Mouse (Mus musculus) ovary, adult 10 weeks (tissue): ENCODE data around the gene Anxa11. TPM values are rescaled to one million over a fixed set of nuclear protein-coding genes. Genes with fewer than 3 reads are reported as not detected.

Source experiments
- polyA plus RNA-seq: library from polyadenylated mRNA; stranded (reverse); fragments of 350-450 nt; fragmentation: Illumina TruSeq; extraction: RNeasy Lipid Tissue Mini Kit (QIAGEN cat#74804); gene quantifications from one replicate; pipeline ENCODE4 v1.2.3, GENCODE M21; 2014

Anxa11 gene
- polyA plus RNA-seq, result 13.0 TPM

DNA sequence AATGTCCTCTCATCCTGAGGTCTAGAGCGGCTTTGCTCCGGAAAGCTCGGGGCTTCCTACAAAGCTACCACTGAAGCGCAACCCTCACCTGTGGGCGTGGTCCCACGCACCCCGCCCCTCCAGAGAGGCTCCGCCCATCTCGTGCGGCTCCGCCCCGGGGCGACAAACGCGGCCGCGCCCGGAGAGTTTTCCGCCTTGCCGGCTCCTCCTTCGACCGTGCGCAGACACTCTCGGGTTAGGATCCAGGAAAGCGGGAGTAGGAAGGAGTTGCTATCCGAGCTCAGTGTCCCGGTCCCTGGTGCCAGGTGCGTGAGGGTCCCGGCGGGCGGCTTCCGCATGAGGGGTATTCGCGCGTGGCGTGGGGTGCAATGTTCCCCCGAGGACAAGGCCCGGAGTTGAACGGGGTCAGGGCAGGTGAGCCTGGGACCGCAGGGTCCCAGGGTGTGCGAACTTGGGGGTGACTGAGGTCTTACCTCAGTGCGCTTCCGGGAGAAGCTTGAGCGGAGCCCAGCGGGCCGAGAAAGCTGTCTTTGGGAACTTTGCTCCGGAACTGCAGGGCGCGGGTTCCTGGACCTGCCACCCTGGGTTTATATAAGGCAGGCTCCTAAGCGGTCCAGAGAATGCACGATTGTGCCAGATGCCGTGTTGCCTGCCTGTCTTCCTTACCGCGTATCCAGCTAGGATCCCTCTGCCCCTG, at the start of gene Anxa11:
Gene Anxa11 (plus strand): TSS at position 166 of the 697 bp plus-strand sequence.

DNA sequence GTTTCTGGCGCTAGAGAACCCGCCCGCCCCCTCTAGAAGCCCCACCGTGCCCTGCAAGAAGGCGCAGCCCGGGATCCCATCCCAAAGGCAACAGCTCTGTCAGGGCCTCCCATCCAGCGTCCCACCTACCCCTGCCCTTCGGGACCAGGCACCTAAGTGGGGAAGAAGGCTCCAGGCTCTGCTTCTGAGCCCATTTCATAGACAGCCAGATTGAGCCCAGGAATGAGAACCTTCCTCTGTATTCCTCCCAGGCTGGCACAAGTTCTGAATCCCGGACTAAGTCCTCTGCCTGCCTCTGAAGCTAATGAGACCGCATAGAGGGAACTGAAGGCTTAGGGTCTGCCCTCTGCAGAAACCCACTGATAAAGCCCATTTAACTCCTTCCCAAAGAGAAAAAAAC, 61.0 kb downstream of the Anxa11 start, which contains the start of gene Plac9a:
Gene Plac9a (minus strand): TSS at position 101 of the 400 bp plus-strand sequence.

DNA sequence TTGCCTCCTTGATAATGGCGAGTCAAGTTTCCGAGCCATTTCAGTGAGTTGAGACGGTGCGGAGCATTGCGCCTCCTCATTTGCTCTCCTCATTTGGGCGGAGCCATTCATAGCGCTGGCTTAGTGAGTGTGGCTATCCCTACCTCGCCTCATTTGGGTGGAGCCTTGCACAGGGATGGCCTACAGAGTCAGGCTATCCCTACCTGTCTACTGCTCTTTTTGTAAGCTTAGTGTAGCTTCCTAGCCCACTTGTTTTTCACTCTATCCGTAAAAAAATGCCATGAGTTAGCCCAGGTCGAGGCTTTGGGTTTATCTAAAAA, 85.6 kb downstream of the Anxa11 start, which contains the start of gene Tmem254a:
Gene Tmem254a (minus strand): TSS at position 111 of the 320 bp plus-strand sequence.

Other genes with a start within 250 kb of the Anxa11 start
- 5.4 TPM for gene Ppif, start 148.0 kb upstream of the Anxa11 start, polyA plus RNA-seq
- gene Zcchc24, start 73.1 kb upstream of the Anxa11 start, polyA plus RNA-seq, result 74.1 TPM
- not detected for gene Plac9a, start 60.9 kb downstream of the Anxa11 start, polyA plus RNA-seq
- 16.9 TPM for gene Tmem254a, start 85.5 kb downstream of the Anxa11 start, polyA plus RNA-seq
- gene Cphx1, start 96.1 kb downstream of the Anxa11 start, polyA plus RNA-seq, result 10.7 TPM
- 1.5 TPM for gene Duxbl1, start 136.4 kb downstream of the Anxa11 start, polyA plus RNA-seq
- gene Gm9780, start 200.6 kb downstream of the Anxa11 start, polyA plus RNA-seq, result 5.3 TPM
- gene Tmem254c, start 225.2 kb downstream of the Anxa11 start, polyA plus RNA-seq, result not detected
- gene Cphx2, start 239.4 kb downstream of the Anxa11 start, polyA plus RNA-seq, result not detected
- 2.3 TPM for gene Cphx3, start 240.1 kb downstream of the Anxa11 start, polyA plus RNA-seq